Mouse (Mus musculus): ENCODE data around the gene Krtap3-2. TPM values are rescaled to one million over a fixed set of nuclear protein-coding genes. Genes with fewer than 3 reads are reported as not detected.

Gene Krtap3-2
- total and polyA plus RNA-seq, 3 experiments: not detected

- no peak overlapping the region for H3K27ac ChIP-seq
- DNase-seq: no peak
- H3K79me2 ChIP-seq (replicated peaks; ENCODE audit: control insufficient read depth, insufficient read depth, low read length): no peaks in the 10 kb centered on the region
- H3K4me1 ChIP-seq (ENCODE audit: control insufficient read depth, insufficient read depth, low read length): no peaks in the 10 kb centered on the region
- TF ChIP-seq CTCF (IDR thresholded peaks at IDR 0.05) (no peak), POLR2A (IDR thresholded peaks at IDR 0.05; ENCODE audit: insufficient read depth, low read depth, low read length) (no peak), EP300 (IDR thresholded peaks at IDR 0.05; ENCODE audit: insufficient read depth, low read depth, low read length) (no peak)
- H3K27me3 ChIP-seq (ENCODE audit: control insufficient read depth, insufficient read depth, low read length): peaks cover 2% of the 10 kb centered on the region; the same call in 1 of the 2 replicates
- H3K36me3 ChIP-seq (ENCODE audit: control insufficient read depth, insufficient read depth, low read length): no peaks in the 10 kb centered on the region
- H3K4me3 ChIP-seq: no peak overlapping the region
- intact Hi-C loops (cut with DNase I): no loop called here
- 46% methylated on average over 9 of the region's 9 CpGs for WGBS
- H3K9ac ChIP-seq (ENCODE audit: low read depth, low read length): no peak overlapping the region
These were observed 16.9 kb downstream of the Krtap3-2 start for GRCm38 (mm10) chr11:99539721-99540120.

- TF ChIP-seq EP300 (IDR thresholded peaks at IDR 0.05; ENCODE audit: insufficient read depth, low read depth, low read length) (no peak), POLR2A (IDR thresholded peaks at IDR 0.05; ENCODE audit: insufficient read depth, low read depth, low read length) (no peak), CTCF (IDR thresholded peaks at IDR 0.05) (no peak)
- intact Hi-C loops (cut with DNase I): no loop called here
- Histone ChIP-seq H3K4me1 (ENCODE audit: control insufficient read depth, insufficient read depth, low read length) (no peaks in the 10 kb centered on the region), H3K27me3 (ENCODE audit: control insufficient read depth, insufficient read depth, low read length) (no peaks in the 10 kb centered on the region), H3K9ac (ENCODE audit: low read depth, low read length) (no peak within 1 kb of the TSS), H3K4me3 (no peak within 1 kb of the TSS), H3K79me2 (replicated peaks; ENCODE audit: control insufficient read depth, insufficient read depth, low read length) (no peaks in the 10 kb centered on the region), H3K27ac (no peak within 1 kb of the TSS), H3K36me3 (ENCODE audit: control insufficient read depth, insufficient read depth, low read length) (no peaks in the 10 kb centered on the region)
- no peak for DNase-seq
- WGBS: 71% methylated on average over 13 of the region's 13 CpGs
These were observed 35.3 kb downstream of the Krtap3-2 start, which contains the start of gene Krt39 for GRCm38 (mm10) chr11:99521288-99521860. Gene Krt39 (minus strand): TSS chr11:99521338.

- intact Hi-C loops (cut with DNase I): no loop called here
- Histone ChIP-seq H3K4me1 (ENCODE audit: control insufficient read depth, insufficient read depth, low read length) (no peaks in the 10 kb centered on the region), H3K9ac (ENCODE audit: low read depth, low read length) (no peak overlapping the region), H3K79me2 (replicated peaks; ENCODE audit: control insufficient read depth, insufficient read depth, low read length) (no peaks in the 10 kb centered on the region), H3K4me3 (no peak overlapping the region), H3K27me3 (ENCODE audit: control insufficient read depth, insufficient read depth, low read length) (no peaks in the 10 kb centered on the region), H3K36me3 (ENCODE audit: control insufficient read depth, insufficient read depth, low read length) (no peaks in the 10 kb centered on the region), H3K27ac (no peak overlapping the region)
- WGBS: 77% methylated on average over 8 of the region's 8 CpGs
- DNase-seq: no peak
- no peak for TF ChIP-seq EP300 (IDR thresholded peaks at IDR 0.05; ENCODE audit: insufficient read depth, low read depth, low read length)
- no peak for TF ChIP-seq POLR2A (IDR thresholded peaks at IDR 0.05; ENCODE audit: insufficient read depth, low read depth, low read length)
- TF ChIP-seq CTCF (IDR thresholded peaks at IDR 0.05): no peak
These were observed 42.6 kb downstream of the Krtap3-2 start for GRCm38 (mm10) chr11:99514098-99514497.

Other genes starting within 250 kb of the Krtap3-2 start
Only the 30 nearest of the 35 such genes appear.
- not detected for gene Krt26, start 218.9 kb downstream of the Krtap3-2 start, total RNA-seq (2021)
- not detected in 2 replicates for gene Krt26, start 218.9 kb downstream of the Krtap3-2 start, polyA plus RNA-seq (2012; rRNA removed)
- gene Krt27, start 205.7 kb downstream of the Krtap3-2 start, total RNA-seq (2021): not detected
- gene Krt27, start 205.7 kb downstream of the Krtap3-2 start, polyA plus RNA-seq (2012; rRNA removed): not detected in 2 replicates
- gene Krt28, start 181.9 kb downstream of the Krtap3-2 start, total RNA-seq (2021): not detected
- gene Krt28, start 181.9 kb downstream of the Krtap3-2 start, polyA plus RNA-seq (2012; rRNA removed): not detected in 2 replicates
- gene Krt10, start 167.5 kb downstream of the Krtap3-2 start, total RNA-seq (2021): 1 to 10 TPM; 4.4 to 5.1 TPM
- 0.76 and 1.6 TPM in 2 replicates for gene Krt10, start 167.5 kb downstream of the Krtap3-2 start, polyA plus RNA-seq (2012; rRNA removed)
- gene Krt12, start 134.6 kb downstream of the Krtap3-2 start, total RNA-seq (2021): not detected
- not detected in 2 replicates for gene Krt12, start 134.6 kb downstream of the Krtap3-2 start, polyA plus RNA-seq (2012; rRNA removed)
- not detected for gene Krt20, start 118.7 kb downstream of the Krtap3-2 start, total RNA-seq (2021)
- gene Krt20, start 118.7 kb downstream of the Krtap3-2 start, polyA plus RNA-seq (2012; rRNA removed): 0.06 TPM in 1 of 2 replicates, not detected in the other
- gene Krt23, start 63.7 kb downstream of the Krtap3-2 start, total RNA-seq (2021): not detected
- gene Krt23, start 63.7 kb downstream of the Krtap3-2 start, polyA plus RNA-seq (2012; rRNA removed): 0.80 TPM in 1 of 2 replicates, not detected in the other
- gene Krt39, start 35.5 kb downstream of the Krtap3-2 start, total RNA-seq (2021): not detected
- not detected in 2 replicates for gene Krt39, start 35.5 kb downstream of the Krtap3-2 start, polyA plus RNA-seq (2012; rRNA removed)
- gene Krt40, start 13.7 kb downstream of the Krtap3-2 start, total RNA-seq (2021): not detected
- not detected in 2 replicates for gene Krt40, start 13.7 kb downstream of the Krtap3-2 start, polyA plus RNA-seq (2012; rRNA removed)
- gene Krtap3-3, start 6.0 kb downstream of the Krtap3-2 start, total RNA-seq (2021): not detected
- gene Krtap3-3, start 6.0 kb downstream of the Krtap3-2 start, polyA plus RNA-seq (2012; rRNA removed): not detected in 2 replicates
- not detected for gene Gm11939, start 2.6 kb upstream of the Krtap3-2 start, total RNA-seq (2021)
- not detected in 2 replicates for gene Gm11939, start 2.6 kb upstream of the Krtap3-2 start, polyA plus RNA-seq (2012; rRNA removed)
- not detected for gene Krtap3-1, start 9.8 kb upstream of the Krtap3-2 start, total RNA-seq (2021)
- not detected in 2 replicates for gene Krtap3-1, start 9.8 kb upstream of the Krtap3-2 start, polyA plus RNA-seq (2012; rRNA removed)
- not detected for gene Krtap1-5, start 24.2 kb upstream of the Krtap3-2 start, total RNA-seq (2021)
- not detected in 2 replicates for gene Krtap1-5, start 24.2 kb upstream of the Krtap3-2 start, polyA plus RNA-seq (2012; rRNA removed)
- gene Krtap1-4, start 26.8 kb upstream of the Krtap3-2 start, total RNA-seq (2021): not detected
- gene Krtap1-4, start 26.8 kb upstream of the Krtap3-2 start, polyA plus RNA-seq (2012; rRNA removed): not detected in 2 replicates
- not detected for gene Krtap1-3, start 34.5 kb upstream of the Krtap3-2 start, total RNA-seq (2021)
- gene Krtap1-3, start 34.5 kb upstream of the Krtap3-2 start, polyA plus RNA-seq (2012; rRNA removed): not detected in 2 replicates
- not detected for gene Krtap9-3, start 41.3 kb upstream of the Krtap3-2 start, total RNA-seq (2021)
- not detected in 2 replicates for gene Krtap9-3, start 41.3 kb upstream of the Krtap3-2 start, polyA plus RNA-seq (2012; rRNA removed)
- not detected for gene Gm11938, start 46.5 kb upstream of the Krtap3-2 start, total RNA-seq (2021)
- gene Gm11938, start 46.5 kb upstream of the Krtap3-2 start, polyA plus RNA-seq (2012; rRNA removed): not detected in 2 replicates
- not detected for gene Gm11937, start 53.3 kb upstream of the Krtap3-2 start, total RNA-seq (2021)
- gene Gm11937, start 53.3 kb upstream of the Krtap3-2 start, polyA plus RNA-seq (2012; rRNA removed): not detected in 2 replicates
- not detected for gene Krtap2-4, start 58.0 kb upstream of the Krtap3-2 start, total RNA-seq (2021)
- gene Krtap2-4, start 58.0 kb upstream of the Krtap3-2 start, polyA plus RNA-seq (2012; rRNA removed): not detected in 2 replicates
- not detected for gene Gm11562, start 63.6 kb upstream of the Krtap3-2 start, total RNA-seq (2021)
- gene Gm11562, start 63.6 kb upstream of the Krtap3-2 start, polyA plus RNA-seq (2012; rRNA removed): not detected in 2 replicates
- not detected for gene Krtap4-1, start 71.4 kb upstream of the Krtap3-2 start, total RNA-seq (2021)
- not detected in 2 replicates for gene Krtap4-1, start 71.4 kb upstream of the Krtap3-2 start, polyA plus RNA-seq (2012; rRNA removed)
- not detected for gene Krtap4-2, start 78.2 kb upstream of the Krtap3-2 start, total RNA-seq (2021)
- not detected in 2 replicates for gene Krtap4-2, start 78.2 kb upstream of the Krtap3-2 start, polyA plus RNA-seq (2012; rRNA removed)
- gene Krtap4-7, start 87.2 kb upstream of the Krtap3-2 start, total RNA-seq (2021): not detected
- gene Krtap4-7, start 87.2 kb upstream of the Krtap3-2 start, polyA plus RNA-seq (2012; rRNA removed): not detected in 2 replicates
- gene Gm11555, start 93.4 kb upstream of the Krtap3-2 start, total RNA-seq (2021): not detected
- gene Gm11555, start 93.4 kb upstream of the Krtap3-2 start, polyA plus RNA-seq (2012; rRNA removed): not detected in 2 replicates
- not detected for gene Gm11563, start 102.1 kb upstream of the Krtap3-2 start, total RNA-seq (2021)
- gene Gm11563, start 102.1 kb upstream of the Krtap3-2 start, polyA plus RNA-seq (2012; rRNA removed): not detected in 2 replicates
- gene Krtap4-6, start 109.1 kb upstream of the Krtap3-2 start, total RNA-seq (2021): not detected
- gene Krtap4-6, start 109.1 kb upstream of the Krtap3-2 start, polyA plus RNA-seq (2012; rRNA removed): not detected in 2 replicates
- not detected for gene Gm14190, start 133.9 kb upstream of the Krtap3-2 start, total RNA-seq (2021)
- not detected in 2 replicates for gene Gm14190, start 133.9 kb upstream of the Krtap3-2 start, polyA plus RNA-seq (2012; rRNA removed)
- not detected for gene Gm14180, start 177.4 kb upstream of the Krtap3-2 start, total RNA-seq (2021)
- gene Gm14180, start 177.4 kb upstream of the Krtap3-2 start, polyA plus RNA-seq (2012; rRNA removed): not detected in 2 replicates
- gene Gm11595, start 216.1 kb upstream of the Krtap3-2 start, total RNA-seq (2021): not detected
- gene Gm11595, start 216.1 kb upstream of the Krtap3-2 start, polyA plus RNA-seq (2012; rRNA removed): not detected in 2 replicates
- not detected for gene Krtap4-8, start 223.9 kb upstream of the Krtap3-2 start, total RNA-seq (2021)
- gene Krtap4-8, start 223.9 kb upstream of the Krtap3-2 start, polyA plus RNA-seq (2012; rRNA removed): not detected in 2 replicates